Mouse (Mus musculus): ENCODE measurements at regions not wholly inside any gene's neighbourhood (a gene's known extent, or its start where the extent isn't known, plus 50 kb on each side); places are given as distances from the start of the nearest gene placed in this dataset.

- Histone ChIP-seq H3K27me3 (no peaks in the 10 kb centered on the region), H3K9me3 (replicated peaks) (no peaks in the 10 kb centered on the region), H3K4me3 (no peak overlapping the region), H3K4me1 (no peaks in the 10 kb centered on the region), H3K9ac (no peak overlapping the region), H3K27ac (no peak overlapping the region), H3K4me2 (replicated peaks) (no peak overlapping the region), H3K36me3 (no peaks in the 10 kb centered on the region)
- WGBS: 87% methylated on average over 5 of the region's 5 CpGs
- ATAC-seq (ENCODE audit: low FRiP score): no peak
Observed at GRCm38 (mm10) chr15:54117967-54118538, 233.3 kb downstream of the Gm7489 start.

- H3K27me3 ChIP-seq: no peaks in the 10 kb centered on the region
- WGBS: 90% methylated on average over 3 of the region's 3 CpGs
- no peak overlapping the region for H3K9ac ChIP-seq
Observed at GRCm38 (mm10) chr15:54120456-54120855, 235.8 kb downstream of the Gm7489 start.

GRCm38 (mm10) chr15:54164350-54164749 lies 279.6 kb downstream of the Gm7489 start:
- WGBS: 74% methylated on average over 1 of the region's 1 CpGs
- Histone ChIP-seq H3K9ac (no peak overlapping the region), H3K27me3 (no peaks in the 10 kb centered on the region), H3K4me2 (replicated peaks) (no peak overlapping the region), H3K9me3 (replicated peaks) (no peaks in the 10 kb centered on the region), H3K27ac (no peak overlapping the region), H3K4me3 (no peak overlapping the region), H3K4me1 (no peaks in the 10 kb centered on the region), H3K36me3 (no peaks in the 10 kb centered on the region)
- ATAC-seq (ENCODE audit: low FRiP score): no peak

More at GRCm38 (mm10) chr15:54120456-54120855, 235.8 kb downstream of the Gm7489 start:
- H3K27ac ChIP-seq: no peak overlapping the region
- no peak overlapping the region for H3K4me3 ChIP-seq
- no peaks in the 10 kb centered on the region for H3K4me1 ChIP-seq
- no peak overlapping the region for H3K4me2 ChIP-seq (replicated peaks)
- no peak for ATAC-seq (ENCODE audit: low FRiP score)
- no peaks in the 10 kb centered on the region for H3K9me3 ChIP-seq (replicated peaks)
- no peaks in the 10 kb centered on the region for H3K36me3 ChIP-seq

- Histone ChIP-seq H3K4me1 (no peaks in the 10 kb centered on the region), H3K27ac (no peak overlapping the region), H3K9me3 (replicated peaks) (no peaks in the 10 kb centered on the region), H3K36me3 (no peaks in the 10 kb centered on the region), H3K27me3 (no peaks in the 10 kb centered on the region), H3K4me3 (no peak overlapping the region), H3K9ac (no peak overlapping the region), H3K4me2 (replicated peaks) (no peak overlapping the region)
- no peak for ATAC-seq (ENCODE audit: low FRiP score)
- WGBS: 82% methylated on average over 3 of the region's 3 CpGs
Observed at GRCm38 (mm10) chr15:54167842-54168361, 283.2 kb downstream of the Gm7489 start.

- Histone ChIP-seq H3K4me2 (replicated peaks) (no peak overlapping the region), H3K27me3 (no peaks in the 10 kb centered on the region), H3K4me3 (no peak overlapping the region), H3K9me3 (replicated peaks) (no peaks in the 10 kb centered on the region), H3K9ac (no peak overlapping the region), H3K36me3 (no peaks in the 10 kb centered on the region), H3K4me1 (no peaks in the 10 kb centered on the region), H3K27ac (no peak overlapping the region)
- WGBS: 91% methylated on average over 2 of the region's 2 CpGs
- ATAC-seq (ENCODE audit: low FRiP score): no peak
Observed at GRCm38 (mm10) chr15:54177221-54177620, 292.5 kb downstream of the Gm7489 start.

- H3K27me3 ChIP-seq: no peaks in the 10 kb centered on the region
Observed at GRCm38 (mm10) chr15:54177791-54178190, 293.1 kb downstream of the Gm7489 start.

More at GRCm38 (mm10) chr15:54177791-54178190, 293.1 kb downstream of the Gm7489 start:
- Histone ChIP-seq H3K27ac (no peak overlapping the region), H3K4me2 (replicated peaks) (no peak overlapping the region), H3K9me3 (replicated peaks) (no peaks in the 10 kb centered on the region), H3K4me3 (no peak overlapping the region), H3K36me3 (no peaks in the 10 kb centered on the region), H3K4me1 (no peaks in the 10 kb centered on the region), H3K9ac (no peak overlapping the region)
- no peak for ATAC-seq (ENCODE audit: low FRiP score)
- 96% methylated on average over 3 of the region's 3 CpGs for WGBS

Data from hindbrain, embryonic 12.5 days (tissue).